Mouse (Mus musculus) left cerebral cortex, adult 9 months (tissue): ENCODE results near the gene Hoxb9.

Experiments
- DNase-seq, 2 experiments: peaks; one replicate each; pipeline ENCODE4 v3.0.0; 2022; ENCODE audit warnings: low spot score in 2 of 2

Hoxb9 gene

GRCm38 (mm10) chr11:96267021-96267920 lies 4.0 kb upstream of the Hoxb9 start:
- no peak for DNase-seq

- DNase-seq = no peak
Measured at GRCm38 (mm10) chr11:96268031-96268745, 3.1 kb upstream of the Hoxb9 start.

DNA sequence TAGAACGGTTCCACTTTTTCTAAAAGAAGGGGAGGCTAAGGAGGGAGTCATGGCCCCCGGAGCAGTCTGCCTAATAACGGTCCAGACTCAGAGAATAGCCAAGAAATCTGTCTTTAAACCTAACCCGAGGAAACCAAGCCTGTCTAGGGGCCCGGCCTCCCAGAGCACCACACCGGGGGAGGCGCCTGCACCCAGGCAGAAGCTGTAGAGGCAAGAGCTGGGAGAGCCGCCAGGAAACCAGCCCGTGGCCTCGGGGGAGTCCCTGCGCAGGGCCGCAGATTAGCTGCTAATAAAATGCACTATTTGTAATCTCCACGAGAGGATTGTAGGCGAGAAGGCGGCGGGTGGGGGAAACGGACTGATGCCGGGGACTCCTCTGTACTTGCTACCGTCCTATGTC lies 1.4 kb upstream of the Hoxb9 start:
- no peak for DNase-seq

GRCm38 (mm10) chr11:96271541-96272011 lies 319 bp downstream of the Hoxb9 start:
- DNase-seq = no peak

DNA sequence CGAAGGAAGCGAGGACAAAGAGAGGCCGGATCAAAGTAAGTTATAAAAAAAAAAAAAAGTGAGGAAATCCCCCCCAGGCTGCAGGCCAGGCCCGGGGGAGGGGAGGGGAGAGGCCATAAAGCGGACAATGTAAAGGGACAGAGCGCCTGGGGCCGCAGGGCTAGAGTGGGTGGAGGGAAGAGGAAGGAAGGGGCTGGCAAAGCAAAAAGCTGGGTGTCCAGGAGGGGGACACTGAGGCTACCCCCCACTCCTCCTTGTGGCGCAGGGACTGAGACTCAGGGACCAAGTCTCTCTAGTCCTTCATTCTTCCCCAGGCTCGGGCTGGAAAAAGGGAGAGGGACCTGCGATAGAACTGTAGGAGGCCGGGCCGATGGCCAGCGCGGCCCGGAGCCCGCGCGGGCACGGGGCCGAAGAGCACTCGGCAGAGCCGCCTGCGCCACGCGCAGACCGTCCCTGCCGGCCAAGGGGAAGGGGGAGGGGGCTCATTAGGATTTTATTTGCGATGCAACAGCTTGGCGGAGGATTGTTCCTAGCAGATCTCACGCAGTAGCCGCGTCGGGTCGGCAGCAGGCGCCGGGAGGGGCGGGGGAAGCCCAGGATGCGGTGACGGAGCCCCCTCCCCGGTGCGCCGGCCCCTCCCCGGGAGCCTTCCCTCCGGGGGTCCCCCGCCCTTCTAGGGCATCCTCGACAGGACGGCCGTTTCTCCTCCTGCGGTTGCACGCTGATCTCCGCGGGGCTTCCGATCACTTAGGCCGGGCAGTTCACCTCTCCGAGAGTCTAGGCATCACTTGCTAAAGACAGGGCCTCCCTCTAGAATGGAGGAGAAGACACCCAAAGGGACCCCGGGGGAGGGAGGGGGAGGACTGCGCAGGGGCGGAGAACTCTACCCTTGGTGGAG lies 1.0 kb downstream of the Hoxb9 start:
- no peak for DNase-seq

DNA sequence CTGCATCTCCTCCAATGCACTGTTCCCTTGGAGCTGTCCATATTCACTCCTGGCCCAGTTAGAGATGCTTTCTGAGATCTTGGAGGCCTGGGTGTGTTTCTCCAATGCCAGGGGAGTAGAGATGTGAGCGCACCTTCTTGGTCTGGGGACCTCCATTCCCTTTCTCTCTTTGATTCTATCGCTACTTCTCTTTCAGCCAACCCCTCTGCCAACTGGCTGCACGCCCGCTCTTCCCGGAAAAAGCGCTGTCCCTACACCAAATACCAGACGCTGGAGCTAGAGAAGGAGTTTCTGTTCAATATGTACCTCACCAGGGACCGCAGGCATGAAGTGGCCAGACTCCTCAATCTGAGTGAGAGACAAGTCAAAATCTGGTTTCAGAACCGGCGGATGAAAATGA lies 3.2 kb downstream of the Hoxb9 start:
- DNase-seq = no peak

GRCm38 (mm10) chr11:96275896-96276295 lies 4.6 kb downstream of the Hoxb9 start:
- no peak for DNase-seq

DNA sequence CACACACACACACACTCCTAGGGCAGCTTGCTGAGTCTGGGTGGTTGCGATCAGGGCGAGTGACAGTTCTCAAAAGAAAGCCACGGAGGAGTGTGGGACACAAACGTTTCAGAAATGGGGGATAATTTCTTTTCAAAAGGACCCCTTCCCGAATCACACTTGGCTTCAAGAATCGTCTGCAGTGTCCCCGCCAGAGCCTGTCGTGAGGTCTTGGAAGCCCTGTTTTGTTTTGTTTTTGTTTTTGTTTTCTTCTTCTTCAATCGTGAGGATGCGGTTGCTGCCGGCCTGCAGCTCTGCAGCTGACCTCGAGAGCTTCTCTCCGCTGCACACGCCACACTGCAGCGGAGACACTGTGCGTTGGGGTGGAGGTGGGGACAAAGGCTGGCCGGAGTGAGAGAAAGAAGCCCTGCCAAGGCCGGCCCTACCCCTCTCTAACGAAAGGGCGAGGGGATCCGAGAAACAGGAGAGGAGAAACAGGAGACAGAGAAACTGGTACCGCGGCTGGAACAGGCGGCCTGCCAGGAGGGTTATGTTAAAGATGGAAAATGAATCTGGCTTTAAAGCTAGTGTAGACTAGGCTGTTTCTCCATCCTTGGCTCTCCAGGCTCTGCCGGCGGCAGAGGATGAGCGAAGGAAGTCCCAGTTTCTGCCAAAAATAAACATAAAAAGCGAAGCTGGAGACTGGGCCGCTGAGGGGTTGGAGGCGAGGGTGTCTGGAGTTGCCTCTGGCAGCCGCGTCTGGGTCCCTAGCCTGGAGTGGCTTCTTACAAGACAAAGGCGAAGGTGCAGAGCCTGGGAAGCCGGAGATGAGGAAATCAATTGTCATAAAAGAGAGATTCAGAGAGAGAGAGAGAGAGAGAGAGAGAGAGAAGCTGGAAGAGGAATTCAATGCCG lies 6.1 kb downstream of the Hoxb9 start:
- DNase-seq = no peak

DNA sequence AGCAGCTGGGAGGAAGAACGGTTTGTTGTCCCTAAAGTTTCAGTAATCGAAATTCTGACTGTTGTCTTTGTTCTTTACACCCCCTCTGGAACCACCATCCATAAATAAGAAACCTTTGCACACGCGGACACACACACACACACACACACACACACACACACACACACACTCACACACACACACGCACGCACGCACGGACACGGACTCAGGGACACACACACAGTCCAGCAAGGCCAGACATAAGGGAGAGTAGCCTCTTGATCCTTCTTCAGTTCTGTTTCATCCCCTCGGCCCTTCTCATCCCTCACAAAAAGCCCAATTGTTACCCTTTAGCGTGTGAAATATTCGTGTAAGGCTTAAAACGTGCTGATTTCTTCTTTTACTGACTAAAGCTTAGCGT lies 7.1 kb downstream of the Hoxb9 start:
- DNase-seq = no peak

GRCm38 (mm10) chr11:96278773-96279172 lies 7.5 kb downstream of the Hoxb9 start:
- peak; percentile 27 to 83 for DNase-seq

- DNase-seq = no peak
Measured at GRCm38 (mm10) chr11:96279421-96280233, 8.4 kb downstream of the Hoxb9 start.

DNA sequence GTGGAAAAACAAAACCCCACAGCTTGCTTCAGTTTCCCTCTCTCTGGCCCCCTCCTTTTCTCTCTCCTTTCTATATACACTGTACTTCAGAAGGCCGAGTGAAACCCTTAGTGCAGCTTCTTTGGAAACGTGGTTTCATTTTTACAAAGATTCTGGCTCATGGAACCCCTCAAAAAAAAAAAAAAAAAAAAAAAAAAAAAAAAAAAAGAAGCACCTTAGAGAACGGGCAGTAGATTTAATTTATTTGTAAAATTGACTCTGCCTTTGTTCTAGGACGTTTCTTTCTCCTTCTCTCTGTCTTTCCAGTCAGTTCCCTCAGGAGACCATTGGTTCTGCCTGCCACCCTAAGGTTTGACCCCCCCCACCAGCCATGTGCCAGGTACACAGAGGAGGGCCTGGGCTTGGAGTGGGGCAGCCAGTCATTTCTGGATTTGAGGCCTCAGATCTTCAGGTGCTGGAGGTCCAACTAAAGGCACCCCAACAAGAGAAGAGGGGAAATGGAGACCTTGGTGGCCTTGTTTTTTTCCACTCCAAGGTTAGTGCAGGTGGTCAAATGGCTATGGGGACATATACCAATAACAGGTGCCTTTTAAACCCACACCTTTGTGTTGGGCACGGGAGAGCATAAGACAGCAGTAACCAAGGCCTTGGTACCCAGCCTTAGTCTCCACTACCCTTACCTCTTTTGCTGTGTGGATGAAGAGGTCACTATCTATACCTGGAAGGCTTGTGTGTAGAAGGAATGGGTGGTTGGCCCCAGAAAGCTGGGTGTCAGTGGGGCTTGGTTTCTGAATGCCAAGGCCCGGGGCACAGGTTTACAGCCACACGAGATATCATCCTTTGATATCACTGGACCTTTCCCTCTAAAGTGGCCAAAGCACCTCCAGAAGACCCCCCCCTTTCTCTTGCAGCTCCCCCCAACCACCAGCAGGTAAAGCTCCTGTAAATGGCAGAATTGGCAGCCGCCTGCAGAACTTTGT lies 9.4 kb downstream of the Hoxb9 start:
- no peak for DNase-seq

DNA sequence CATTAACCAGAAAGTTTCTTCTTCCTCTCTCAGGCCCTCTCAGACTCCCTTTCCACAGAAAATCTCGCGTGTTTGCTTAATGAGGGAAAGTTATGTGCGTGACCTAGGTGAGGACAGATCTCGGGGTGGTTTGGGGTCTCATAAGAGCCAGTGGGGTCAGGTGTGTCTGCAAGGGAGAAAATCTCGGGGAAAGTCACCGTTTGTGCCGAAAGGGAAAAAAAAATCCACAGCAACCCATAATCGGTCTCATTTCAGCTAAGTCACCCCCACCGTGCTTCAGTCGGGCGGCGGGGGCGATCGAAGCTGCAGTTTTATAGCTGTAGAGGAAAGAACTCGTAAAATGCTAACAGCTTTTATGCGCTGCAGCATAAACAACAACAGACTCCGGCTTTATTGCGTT lies 10.1 kb downstream of the Hoxb9 start:
- DNase-seq = no peak

- DNase-seq = no peak
Measured at GRCm38 (mm10) chr11:96281855-96282570, 10.8 kb downstream of the Hoxb9 start, which contains the start of gene Hoxb8. Hoxb8 (plus strand) TSS chr11:96281905.

DNA sequence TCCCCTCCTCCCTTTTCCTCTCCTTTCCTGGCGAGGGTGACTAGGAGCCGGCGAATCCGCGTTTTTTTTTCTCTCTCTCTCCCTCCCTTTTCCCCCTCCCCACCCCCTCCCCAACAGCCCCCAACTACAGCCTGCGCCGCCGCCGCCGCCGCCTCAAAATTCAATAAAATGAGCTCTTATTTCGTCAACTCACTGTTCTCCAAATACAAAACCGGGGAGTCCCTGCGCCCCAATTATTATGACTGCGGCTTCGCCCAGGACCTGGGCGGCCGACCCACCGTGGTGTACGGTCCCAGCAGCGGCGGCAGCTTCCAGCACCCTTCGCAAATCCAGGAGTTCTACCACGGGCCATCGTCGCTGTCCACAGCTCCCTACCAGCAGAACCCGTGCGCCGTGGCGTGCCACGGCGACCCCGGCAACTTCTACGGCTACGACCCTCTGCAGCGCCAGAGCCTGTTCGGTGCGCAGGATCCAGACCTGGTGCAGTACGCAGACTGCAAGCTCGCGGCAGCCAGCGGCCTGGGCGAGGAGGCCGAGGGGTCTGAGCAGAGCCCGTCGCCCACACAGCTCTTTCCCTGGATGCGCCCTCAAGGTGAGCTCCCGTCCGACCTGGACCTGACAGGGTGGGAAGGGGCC lies 11.7 kb downstream of the Hoxb9 start:
- DNase-seq = no peak

DNA sequence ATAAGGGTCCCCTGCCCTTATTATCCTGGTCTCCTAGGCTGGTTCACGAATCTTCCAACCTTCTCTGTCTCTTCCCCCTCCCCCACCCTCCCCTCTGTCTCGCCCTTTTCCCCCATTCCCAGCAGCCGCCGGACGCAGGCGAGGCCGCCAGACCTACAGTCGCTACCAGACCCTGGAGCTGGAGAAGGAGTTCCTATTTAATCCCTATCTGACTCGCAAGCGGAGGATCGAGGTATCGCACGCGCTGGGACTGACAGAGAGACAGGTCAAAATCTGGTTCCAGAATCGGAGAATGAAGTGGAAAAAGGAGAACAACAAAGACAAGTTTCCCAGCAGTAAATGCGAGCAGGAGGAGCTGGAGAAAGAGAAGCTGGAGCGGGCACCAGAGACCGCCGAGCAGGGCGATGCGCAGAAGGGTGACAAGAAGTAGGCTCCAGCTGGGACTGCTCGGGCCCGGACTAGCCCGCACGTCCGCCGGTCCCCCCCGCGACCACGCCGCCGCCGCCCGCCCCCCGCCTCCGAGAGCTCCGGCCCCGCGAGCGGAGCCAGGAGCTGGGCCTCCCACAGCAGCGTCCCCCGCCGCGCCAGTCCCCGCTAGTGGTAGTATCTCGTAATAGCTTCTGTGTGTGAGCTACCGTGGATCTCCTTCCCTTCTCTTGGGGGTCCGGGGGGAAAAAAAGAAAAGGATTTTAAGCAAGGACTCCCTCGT lies 12.9 kb downstream of the Hoxb9 start:
- DNase-seq = no peak
